20 mouse cellular contexts compared by ENCODE assay signal in genomic region chr9:69756041-69756440, GRCm38 (mm10). TPM values are rescaled to one million over a fixed set of nuclear protein-coding genes. Genes with fewer than 3 reads are reported as not detected.
A peak's percentile ranks its signal among the peaks of the same experiment; 100 is the strongest.
DNase-seq lines count a peak whose midpoint lies in the region; ATAC-seq and TF ChIP-seq lines count a peak whose summit lies in the region.
"Had no signal": no experiment of that assay in that cellular context is flagged by ENCODE, and none has a peak within 500 bp of the region (broad histone marks: within the 10 kb centered on the region; RNA-seq: fewer than 3 reads in every experiment).

No protein-coding gene starts in this region.

- no peak for TF ChIP-seq CTCF in thymus, adult 2 months (IDR thresholded peaks at IDR 0.05; ENCODE audit: borderline replicate concordance, control insufficient read depth, extremely low read depth, insufficient read depth, low read length, poor library complexity)

- ATAC-seq in hindbrain, embryonic 14.5 days (ENCODE audit: low FRiP score): no peak
- no peak for ATAC-seq in midbrain, embryonic 14.5 days (ENCODE audit: low FRiP score, low TSS enrichment)
- ATAC-seq in megakaryocyte, adult 5-6 weeks (ENCODE audit: poor library complexity, severe bottlenecking): no peak

- H3K36me3 ChIP-seq in thymus, adult 2 months (ENCODE audit: control insufficient read depth, insufficient read depth, low read length): no peaks in the 10 kb centered on the region
- H3K36me3 ChIP-seq in hindbrain, embryonic 14.5 days (replicated peaks; ENCODE audit: control insufficient read depth, insufficient read depth): no peaks in the 10 kb centered on the region
- no peaks in the 10 kb centered on the region for H3K36me3 ChIP-seq in midbrain, embryonic 14.5 days (ENCODE audit: control insufficient read depth, insufficient read depth, low read length)
- H3K36me3 ChIP-seq: heart, embryonic 13.5 days; liver, embryonic 13.5 days had no signal

- peak overlapping the region; percentile 49; the same call in 1 of the 2 replicates for H3K4me2 ChIP-seq in hindbrain, embryonic 14.5 days (replicated peaks)
- peak overlapping the region; percentile 64 for H3K4me2 ChIP-seq in midbrain, embryonic 14.5 days (ENCODE audit: low read length)
- H3K4me2 ChIP-seq: heart, embryonic 13.5 days; liver, embryonic 13.5 days had no signal

- H3K4me1 ChIP-seq in thymus, adult 2 months (replicated peaks; ENCODE audit: control insufficient read depth, insufficient read depth, low read length): peaks cover 34% of the 10 kb centered on the region
- peaks cover 2% of the 10 kb centered on the region; the same call in 1 of the 2 replicates for H3K4me1 ChIP-seq in hindbrain, embryonic 14.5 days (replicated peaks; ENCODE audit: control insufficient read depth, insufficient read depth, low read length)
- H3K4me1 ChIP-seq in midbrain, embryonic 14.5 days (ENCODE audit: control insufficient read depth, insufficient read depth, low read length): peaks cover 25% of the 10 kb centered on the region
- H3K4me1 ChIP-seq: liver, embryonic 13.5 days had no signal

- peaks cover 18% of the 10 kb centered on the region for H3K27me3 ChIP-seq in thymus, adult 2 months (ENCODE audit: control insufficient read depth, insufficient read depth, low read length)
- H3K27me3 ChIP-seq in hindbrain, embryonic 14.5 days (ENCODE audit: control insufficient read depth, insufficient read depth, low read length): peaks cover 79% of the 10 kb centered on the region
- peaks cover 60% of the 10 kb centered on the region for H3K27me3 ChIP-seq in midbrain, embryonic 14.5 days (ENCODE audit: control insufficient read depth, insufficient read depth, low read length)

- H3K9ac ChIP-seq in hindbrain, embryonic 14.5 days: no peak overlapping the region
- H3K9ac ChIP-seq in midbrain, embryonic 14.5 days (replicated peaks; ENCODE audit: low read length): no peak overlapping the region
- H3K9ac ChIP-seq: heart, embryonic 13.5 days; liver, embryonic 13.5 days had no signal

- TF ChIP-seq POLR2A in thymus, adult 2 months (IDR thresholded peaks at IDR 0.05; ENCODE audit: control insufficient read depth, extremely low read depth, insufficient read depth, low read length, poor library complexity): no peak

- no peaks in the 10 kb centered on the region for H3K9me3 ChIP-seq in hindbrain, embryonic 14.5 days (ENCODE audit: control insufficient read depth, low read length)
- H3K9me3 ChIP-seq in midbrain, embryonic 14.5 days (ENCODE audit: control insufficient read depth, low read length): no peaks in the 10 kb centered on the region
- H3K9me3 ChIP-seq: heart, embryonic 13.5 days; liver, embryonic 13.5 days had no signal

- no peak overlapping the region for H3K4me3 ChIP-seq in thymus, adult 2 months (ENCODE audit: control insufficient read depth, insufficient read depth, low read length)
- H3K4me3 ChIP-seq in hindbrain, embryonic 14.5 days (replicated peaks; ENCODE audit: low read length): 0 out of 2 replicates have a peak overlapping the region, but pooled peaks have one; percentile 2
- H3K4me3 ChIP-seq in midbrain, embryonic 14.5 days (replicated peaks; ENCODE audit: low read depth, low read length): no peak overlapping the region
- H3K4me3 ChIP-seq: heart, embryonic 13.5 days; liver, embryonic 13.5 days had no signal

- WGBS in thymus, adult 2 months: 56% methylated on average over 7 of the region's 7 CpGs
- WGBS in hindbrain, embryonic 14.5 days: 16% methylated on average over 7 of the region's 7 CpGs
- WGBS in midbrain, embryonic 14.5 days: 26% methylated on average over 7 of the region's 7 CpGs

- DNase-seq in thymus, adult 2 months: peak; percentile 13
- no peak for DNase-seq in thymus, postnatal 0 days (ENCODE audit: low spot score)
- no peak for DNase-seq in hindbrain, embryonic 14.5 days (ENCODE audit: low spot score)
- DNase-seq in midbrain, embryonic 14.5 days: peak; percentile 42
- DNase-seq in thymus, postnatal 4 days: peak; percentile 48
- no peak for DNase-seq in lung, adult 18-20 months
- no peak for DNase-seq in kidney, postnatal 4 days
- DNase-seq: adrenal gland, postnatal 14 days; B cell, adult 2 months; cerebellum, postnatal 36 days; liver, embryonic 13.5 days; lung, postnatal 10 days had no signal

- no peak overlapping the region for H3K27ac ChIP-seq in thymus, adult 2 months (ENCODE audit: control insufficient read depth, insufficient read depth, low read length)
- no peak overlapping the region for H3K27ac ChIP-seq in hindbrain, embryonic 14.5 days
- peak overlapping the region; percentile 45; the same call in 1 of the 2 replicates for H3K27ac ChIP-seq in midbrain, embryonic 14.5 days (replicated peaks; ENCODE audit: low read depth, low read length)
- H3K27ac ChIP-seq: heart, embryonic 13.5 days; liver, embryonic 13.5 days had no signal

RNA-seq across cellular contexts. Expression of gene Foxb1, which starts 4.7 kb away (rescaled TPM):
- 1.0 and 1.7 TPM in 2 replicates for polyA plus RNA-seq in thymus, adult 2 months (2012; rRNA removed)
- polyA plus RNA-seq in thymus, postnatal 0 days (2015; fragmentation: Nextera tagmentation; extraction: Ambion mirVana): 0.51 and 0.70 TPM in 2 replicates
- 5.2 and 6.1 TPM in 2 replicates for polyA plus RNA-seq in hindbrain, embryonic 14.5 days (2014; fragmentation: Nextera tagmentation; extraction: Ambion mirVana)
- 9.9 and 10.7 TPM in 2 replicates for polyA plus RNA-seq in midbrain, embryonic 14.5 days (2014; fragmentation: Nextera tagmentation; extraction: Ambion mirVana)
- total RNA-seq in megakaryocyte, adult 5-6 weeks (2015): not detected in 2 replicates
- not detected in 2 replicates for total RNA-seq in megakaryocyte, adult 5-6 weeks (2017)
- total RNA-seq: adrenal gland, postnatal 14 days; ES-E14; layer of hippocampus, adult 8-10 months; left cerebral cortex, postnatal 36 days had no signal
- polyA plus RNA-seq: gonadal fat pad, adult 2 months; heart, embryonic 13.5 days; liver, embryonic 13.5 days; stomach, embryonic 14.5 days; urinary bladder, adult 2 months had no signal

Comparison
In these comparisons a context has a peak if more than half of its experiments do, and no peak if none do; other contexts are left out.
1. DNase-seq: peak in thymus, adult 2 months (single experiment), midbrain, embryonic 14.5 days (single experiment) and thymus, postnatal 4 days (single experiment); none in thymus, postnatal 0 days (single experiment), hindbrain, embryonic 14.5 days (single experiment), lung, adult 18-20 months (0 of 2) and kidney, postnatal 4 days (0 of 2).